Mouse (Mus musculus) yolk sac, embryonic 10.5 days (tissue): Measurements from ENCODE around the gene Gm17521.
"Not testable (repeated sequence)": the region's sequence is repeated elsewhere in the genome, so short reads cannot be mapped to it uniquely, and the experiment has no call there.

Source experiments
- DNase-seq: peaks from one replicate; pipeline ENCODE4 v3.0.0-alpha.2; 2017; ENCODE audit warnings: low spot score

The Gm17521 gene

DNA sequence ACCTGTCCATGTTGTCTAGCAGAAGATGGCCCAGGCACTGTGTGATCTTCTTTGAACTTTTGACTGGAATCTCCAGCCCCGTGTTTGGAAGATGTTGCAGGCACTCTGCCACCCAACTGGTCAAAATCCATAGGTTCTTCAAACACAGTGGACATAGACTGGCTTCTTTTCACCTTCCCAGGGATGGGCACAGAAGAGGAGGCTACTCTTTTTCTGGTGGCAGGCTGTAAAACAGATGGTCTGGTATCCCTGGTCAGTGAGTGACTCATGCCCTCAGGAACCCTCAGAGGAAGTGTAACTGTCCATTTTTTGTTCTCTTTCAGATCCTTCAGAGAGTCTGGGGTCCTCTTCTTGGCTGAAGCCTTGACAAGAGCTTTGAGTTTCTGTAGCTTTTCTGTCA is at the start of gene Gm17521:
Gene Gm17521, minus strand, starts transcription at position 101 of the 400 bp plus-strand sequence.
- not testable (repeated sequence) for DNase-seq

DNA sequence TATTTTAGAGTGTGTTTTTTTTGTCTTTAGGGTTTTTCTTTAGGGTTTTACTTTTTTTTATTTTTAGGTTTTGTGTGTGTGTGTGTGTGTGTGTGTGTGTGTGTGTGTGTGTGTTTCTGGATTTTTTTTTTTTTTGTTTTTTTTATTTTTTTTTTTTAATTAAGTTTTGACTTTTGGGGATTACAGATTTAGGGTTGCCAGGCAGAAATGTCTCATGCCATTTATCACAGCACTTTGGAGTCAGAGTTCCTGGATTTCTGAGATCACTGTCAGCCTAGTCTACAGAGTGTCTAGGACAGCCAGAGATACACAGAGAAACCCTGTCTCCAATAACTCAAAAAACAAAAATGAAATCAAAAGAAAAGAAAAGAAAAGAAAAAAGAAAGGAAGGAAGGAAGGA is 14.5 kb upstream of the Gm17521 start:
- DNase-seq, result no peak

DNA sequence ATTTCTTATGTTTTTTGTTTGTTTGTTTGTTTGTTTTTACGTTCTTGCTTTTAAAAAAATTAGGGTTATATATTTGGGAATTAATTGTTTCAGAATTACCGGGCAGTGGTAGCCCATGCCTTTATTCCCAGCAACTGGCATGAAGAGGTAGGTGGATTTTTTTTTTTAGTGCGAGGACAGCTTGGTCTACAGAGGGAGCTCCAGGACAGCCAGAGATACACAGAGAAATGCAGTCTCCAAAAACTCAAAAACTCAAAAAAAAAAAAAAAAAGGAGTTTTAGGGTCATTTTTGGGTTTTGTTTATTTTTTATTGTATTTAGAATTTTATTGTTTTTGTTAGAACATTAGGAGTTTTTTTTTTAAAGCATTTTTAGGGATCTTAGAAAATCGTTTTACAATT is 14.0 kb upstream of the Gm17521 start:
- DNase-seq, result no peak
